Mouse (Mus musculus) CH12.LX (cell line): ENCODE results near the gene Aspg. TPM values are rescaled to one million over a fixed set of nuclear protein-coding genes. Genes with fewer than 3 reads are reported as not detected.

Experiments
- DNase-seq: peaks from one replicate; pipeline ENCODE4 v3.0.0-alpha.2; 2013; ENCODE audit errors: extremely low read depth
- H3K27ac ChIP-seq: 2 replicates; pipeline ENCODE4 v1.5.1; 2012; ENCODE audit warnings: low read depth, mild to moderate bottlenecking, control low read depth, moderate library complexity; ENCODE audit not compliant: insufficient read depth
- H3K27me3 ChIP-seq: replicated peaks from 2 replicates; pipeline ENCODE3; 2012; ENCODE audit warnings: inconsistent platforms
- H3K36me3 ChIP-seq, 2 experiments: replicated peaks in 1 of 2; 2 replicates each; pipeline versions ENCODE3 to v1.6.1; 2012; ENCODE audit warnings: inconsistent platforms in 1 of 2, low read length in 1 of 2, mild to moderate bottlenecking in 1 of 2, mixed read lengths in 1 of 2, moderate library complexity in 1 of 2; ENCODE audit not compliant: control insufficient read depth in 1 of 2, insufficient read depth in 1 of 2
- H3K4me1 ChIP-seq, 2 experiments: 2 replicates each; pipeline ENCODE4 v1.6.1; 2012; ENCODE audit warnings: inconsistent platforms in 1 of 2, moderate library complexity in 1 of 2; ENCODE audit not compliant: insufficient read depth in 2 of 2, control insufficient read depth in 1 of 2
- H3K4me2 ChIP-seq: 2 replicates; pipeline ENCODE4 v1.6.1; 2012; ENCODE audit warnings: low read depth, mild to moderate bottlenecking, control low read depth; ENCODE audit not compliant: poor library complexity, insufficient read depth, severe bottlenecking
- H3K4me3 ChIP-seq, 3 experiments: fragments of 150-350 bp in 1 of 3; sonication (generic) in 1 of 3; replicated peaks in 1 of 3; 2 replicates each; pipeline versions ENCODE3 to v1.5.1; 2011 to 2012; ENCODE audit warnings: low read depth in 2 of 3, low read length in 2 of 3, mild to moderate bottlenecking in 2 of 3, moderate library complexity in 2 of 3, control low read depth in 1 of 3, improper control_type of control experiment in 1 of 3, inconsistent platforms in 1 of 3, mixed read lengths in 1 of 3; ENCODE audit not compliant: poor library complexity in 1 of 3
- H3K79me2 ChIP-seq: replicated peaks from 2 replicates; pipeline ENCODE4 v1.6.1; 2012; ENCODE audit warnings: mild to moderate bottlenecking, moderate library complexity; ENCODE audit not compliant: control insufficient read depth, poor library complexity, insufficient read depth, severe bottlenecking; ENCODE audit errors: extremely low read depth
- H3K9ac ChIP-seq: 2 replicates; pipeline ENCODE4 v1.6.1; 2012; ENCODE audit warnings: low read depth, mild to moderate bottlenecking, control low read depth, moderate library complexity; ENCODE audit not compliant: insufficient read depth
- H3K9me3 ChIP-seq: replicated peaks from 2 replicates; pipeline ENCODE3; 2012; ENCODE audit warnings: low read length, inconsistent platforms, mixed read lengths
- CHD1 ChIP-seq: IDR thresholded peaks from 2 replicates; pipeline ENCODE4 v1.6.1; 2012; ENCODE audit warnings: low read depth, low read length, improper control_type of control experiment, inconsistent platforms
- CHD2 ChIP-seq: IDR thresholded peaks from 2 replicates; pipeline ENCODE4 v1.6.1; 2011; ENCODE audit warnings: low read length, improper control_type of control experiment
- ETS1 ChIP-seq: conservative IDR thresholded peaks from 2 replicates; pipeline ENCODE4 v1.6.1; 2012; ENCODE audit warnings: low read depth, mild to moderate bottlenecking, inconsistent platforms, low read length, improper control_type of control experiment, moderate library complexity
- HCFC1 ChIP-seq: IDR thresholded peaks from 2 replicates; pipeline ENCODE4 v1.6.1; 2012; ENCODE audit warnings: low read depth, mild to moderate bottlenecking, inconsistent platforms, low read length, improper control_type of control experiment
- IRF4 ChIP-seq: IDR thresholded peaks from 2 replicates; pipeline ENCODE4 v1.6.1; 2014; ENCODE audit warnings: low read depth, mild to moderate bottlenecking, inconsistent platforms, low read length, improper control_type of control experiment
- JUN ChIP-seq: IDR thresholded peaks from 2 replicates; pipeline ENCODE4 v1.6.1; 2011; ENCODE audit warnings: low read depth, mild to moderate bottlenecking, low read length, improper control_type of control experiment, moderate library complexity; ENCODE audit not compliant: insufficient read depth
- JUND ChIP-seq: conservative IDR thresholded peaks from 2 replicates; pipeline ENCODE4 v1.6.1; 2011; ENCODE audit warnings: low read depth, low read length, improper control_type of control experiment
- MAFK ChIP-seq: IDR thresholded peaks from 2 replicates; pipeline ENCODE4 v1.6.1; 2011; ENCODE audit warnings: low read length, improper control_type of control experiment; ENCODE audit not compliant: insufficient replicate concordance
- MAX ChIP-seq: IDR thresholded peaks from 2 replicates; pipeline ENCODE4 v1.6.1; 2011; ENCODE audit warnings: low read length, improper control_type of control experiment
- MXI1 ChIP-seq: IDR thresholded peaks from 2 replicates; pipeline ENCODE4 v1.6.1; 2011; ENCODE audit warnings: mild to moderate bottlenecking, low read depth, low read length, improper control_type of control experiment
- MYC ChIP-seq: IDR thresholded peaks from 2 replicates; pipeline ENCODE4 v1.6.1; 2011; ENCODE audit warnings: low read depth, mild to moderate bottlenecking, improper control_type of control experiment, low read length
- TCF12 ChIP-seq: IDR thresholded peaks from 2 replicates; pipeline ENCODE4 v1.6.1; 2014; ENCODE audit warnings: low read depth, mild to moderate bottlenecking, inconsistent platforms, low read length, improper control_type of control experiment
- UBTF ChIP-seq: IDR thresholded peaks from 2 replicates; pipeline ENCODE4 v1.6.1; 2012; ENCODE audit warnings: low read depth, mild to moderate bottlenecking, inconsistent platforms, low read length, improper control_type of control experiment, moderate library complexity
- USF1 ChIP-seq: IDR thresholded peaks from 2 replicates; pipeline ENCODE4 v1.6.1; 2014; ENCODE audit warnings: low read depth, mild to moderate bottlenecking, inconsistent platforms, low read length, improper control_type of control experiment
- ZC3H11A ChIP-seq: IDR thresholded peaks from 2 replicates; pipeline ENCODE4 v1.6.1; 2012; ENCODE audit warnings: low read depth, mild to moderate bottlenecking, inconsistent platforms, low read length, improper control_type of control experiment
- ZKSCAN1 ChIP-seq: IDR thresholded peaks from 2 replicates; pipeline ENCODE4 v1.6.1; 2012; ENCODE audit warnings: low read depth, inconsistent platforms, low read length, improper control_type of control experiment, borderline replicate concordance
- dilution Hi-C: fragments of 300-500 bp; cut with MboI; formaldehyde crosslinking; loops from 2 replicates; pipeline ENCODE4 v1.14.3; 2020; ENCODE audit warnings: low sequenced_read_pairs; ENCODE audit not compliant: extremely low pct_unique_long_range_greater_than_20kb, extremely low pct_ligation_motif_present
- in situ Hi-C: fragments of 300-500 bp; cut with MboI; formaldehyde crosslinking; loops from 3 replicates; pipeline ENCODE4 v1.14.3; 2019; ENCODE audit warnings: low sequenced_read_pairs, low pct_ligation_motif_present, low pct_unique_long_range_greater_than_20kb, mixed read lengths
- polyA plus RNA-seq: library from polyadenylated mRNA; unstranded; fragments of >175 nt; gene quantifications from 2 replicates; pipeline ENCODE4 v1.2.1, GENCODE M21; 2012; ENCODE audit warnings: low read depth; ENCODE audit not compliant: insufficient read length
- total RNA-seq, 2 experiments: library from RNA; depleted of rRNA; stranded (reverse); fragments of 300-350 nt in 1 of 2; fragments of >200 nt in 1 of 2; gene quantifications; 2 replicates each; pipeline ENCODE4 v1.2.3; 2012 to 2014

The Aspg gene
- total and polyA plus RNA-seq, 3 experiments = not detected

GRCm38 (mm10) chr12:112153597-112153996, 47.1 kb downstream of the Aspg start:
- TF ChIP-seq MYC (no peak), CHD2 (no peak), JUND (no peak), ETS1 (no peak), MAX (no peak)
- dilution Hi-C loops = no loop called here
- no peak for DNase-seq
- no peak overlapping the region for H3K4me3 ChIP-seq
- no peaks in the 10 kb centered on the region for H3K9me3 ChIP-seq
- H3K79me2 ChIP-seq = no peaks in the 10 kb centered on the region
- no peak overlapping the region for H3K27ac ChIP-seq
- no peaks in the 10 kb centered on the region for H3K4me1 ChIP-seq
- in situ Hi-C loops = no loop called here
- H3K4me2 ChIP-seq = no peak overlapping the region
- H3K27me3 ChIP-seq = peaks cover 94% of the 10 kb centered on the region
- no peaks in the 10 kb centered on the region for H3K36me3 ChIP-seq
- no peak overlapping the region for H3K9ac ChIP-seq

DNA sequence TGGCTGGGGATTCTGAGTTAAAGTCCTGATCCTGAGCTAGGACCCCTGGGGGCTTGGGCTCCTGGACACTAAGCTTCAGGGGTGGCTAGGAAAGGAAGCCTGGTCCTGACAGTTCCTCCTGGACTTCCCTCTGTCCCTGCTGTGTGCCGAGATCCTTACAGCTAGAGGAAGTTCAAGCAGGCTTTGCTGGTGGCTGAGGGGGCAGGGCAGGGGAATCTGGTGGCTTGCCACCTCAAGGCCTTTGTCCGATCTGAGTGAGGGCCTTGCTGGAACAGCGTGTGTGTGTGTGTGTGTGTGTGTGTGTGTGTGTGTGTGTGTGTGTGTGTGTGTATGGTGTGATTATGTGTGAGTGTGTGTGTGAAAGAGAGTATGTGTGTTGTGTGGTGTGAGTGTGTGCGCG, 48.0 kb downstream of the Aspg start:
- dilution Hi-C loops = no loop called here
- in situ Hi-C loops = no loop called here
- Histone ChIP-seq H3K79me2 (no peaks in the 10 kb centered on the region), H3K9ac (no peak overlapping the region), H3K36me3 (no peaks in the 10 kb centered on the region), H3K4me1 (no peaks in the 10 kb centered on the region), H3K9me3 (no peaks in the 10 kb centered on the region), H3K4me3 (no peak overlapping the region), H3K4me2 (no peak overlapping the region), H3K27me3 (peaks cover 94% of the 10 kb centered on the region), H3K27ac (no peak overlapping the region)
- DNase-seq = no peak
- TF ChIP-seq MAFK = no peak
- no peak for TF ChIP-seq TCF12
- no peak for TF ChIP-seq UBTF
- TF ChIP-seq IRF4 = no peak

DNA sequence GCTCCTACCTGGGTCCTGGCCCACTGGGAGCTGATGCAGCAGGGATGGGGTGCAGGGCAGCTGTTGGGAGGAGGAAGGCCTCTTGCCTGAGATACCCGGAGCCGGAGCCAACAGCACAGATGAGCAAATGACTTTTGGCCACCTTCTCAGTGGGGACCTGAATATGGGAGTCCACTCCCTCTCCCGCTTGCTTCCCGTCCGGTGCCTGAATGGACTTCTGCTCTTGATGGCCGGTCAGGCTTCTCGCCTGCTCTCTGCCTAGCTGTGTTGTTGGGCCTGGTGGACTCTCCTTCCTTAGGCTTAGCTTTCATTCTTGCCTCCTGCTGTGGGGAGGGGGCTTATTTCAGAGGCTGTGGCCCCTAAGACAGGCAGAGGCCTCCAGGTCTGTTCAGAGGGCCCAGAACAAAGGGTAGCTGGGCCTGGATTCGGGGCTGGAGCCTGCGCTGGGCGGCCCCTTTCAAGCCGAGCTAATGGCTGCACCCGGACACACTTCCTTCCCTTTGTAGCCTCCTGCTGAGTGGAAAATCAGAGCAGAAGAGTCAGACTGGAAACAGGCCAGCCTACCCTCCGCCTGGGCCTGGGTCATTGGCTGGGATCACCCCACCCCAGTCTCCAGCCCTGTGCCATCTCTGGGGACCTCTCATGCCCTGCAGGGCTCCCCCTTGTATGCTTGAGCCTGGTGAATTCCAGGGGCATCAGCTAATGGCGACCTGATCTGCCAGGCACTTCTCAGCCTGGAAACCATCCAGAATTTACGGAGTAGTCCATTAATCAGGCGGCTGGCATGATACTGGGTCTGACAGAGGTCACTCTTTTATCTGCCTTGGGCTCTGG, 49.0 kb downstream of the Aspg start:
- dilution Hi-C loops (no loop called here), in situ Hi-C loops (no loop called here)
- Histone ChIP-seq H3K4me3 (no peak overlapping the region), H3K4me2 (no peak overlapping the region), H3K9me3 (no peaks in the 10 kb centered on the region), H3K27me3 (peaks cover 91% of the 10 kb centered on the region), H3K27ac (no peak overlapping the region), H3K36me3 (no peaks in the 10 kb centered on the region), H3K4me1 (no peaks in the 10 kb centered on the region), H3K79me2 (no peaks in the 10 kb centered on the region), H3K9ac (no peak overlapping the region)
- DNase-seq = no peak
- no peak for TF ChIP-seq ZC3H11A
- TF ChIP-seq JUN = no peak
- no peak for TF ChIP-seq HCFC1
- TF ChIP-seq MYC = no peak
- no peak for TF ChIP-seq USF1
- no peak for TF ChIP-seq MXI1
- no peak for TF ChIP-seq ZKSCAN1
- TF ChIP-seq CHD1 = no peak
